Mouse (Mus musculus) G1E (cell line): ENCODE data around the gene Mfsd12. TPM values are rescaled to one million over a fixed set of nuclear protein-coding genes. Genes with fewer than 3 reads are reported as not detected.
A peak's percentile ranks its signal among the peaks of the same experiment; 100 is the strongest.

Experiments used
- ATAC-seq: 2 replicates; pipeline ENCODE4 v1.8.0; 2016; ENCODE audit warnings: mild to moderate bottlenecking; ENCODE audit not compliant: insufficient number of reproducible peaks, poor library complexity, low FRiP score, severe bottlenecking; ENCODE audit errors: extremely low read depth
- DNase-seq: peaks from one replicate; pipeline ENCODE4 v3.0.0; 2012; ENCODE audit warnings: low spot score
- H3K27me3 ChIP-seq: 2 replicates; pipeline ENCODE4 v1.6.1; 2012; ENCODE audit warnings: mild to moderate bottlenecking, low read length, inconsistent platforms; ENCODE audit not compliant: insufficient read depth
- H3K36me3 ChIP-seq: replicated peaks from 2 replicates; pipeline ENCODE3; 2012; ENCODE audit warnings: mild to moderate bottlenecking, inconsistent platforms
- H3K4me1 ChIP-seq: 2 replicates; pipeline ENCODE4 v1.6.1; 2012; ENCODE audit warnings: low read depth, low read length, inconsistent platforms, mixed read lengths; ENCODE audit not compliant: insufficient read depth
- H3K4me3 ChIP-seq: 2 replicates; pipeline ENCODE4 v1.5.1; 2012; ENCODE audit warnings: low read depth, mild to moderate bottlenecking, inconsistent platforms, low read length, moderate library complexity, mixed read lengths
- H3K9me3 ChIP-seq: replicated peaks from 2 replicates; pipeline ENCODE4 v1.6.1; 2012; ENCODE audit warnings: inconsistent platforms
- CTCF ChIP-seq: IDR thresholded peaks from 2 replicates; pipeline ENCODE4 v1.5.1; 2012; ENCODE audit warnings: low read depth, low read length, inconsistent platforms, mixed read lengths
- GATA1 ChIP-seq: IDR thresholded peaks from 2 replicates; pipeline ENCODE4 v1.6.1; 2012; ENCODE audit warnings: borderline replicate concordance, low read length, inconsistent platforms, mixed read lengths
- GATA2 ChIP-seq: IDR thresholded peaks from 2 replicates; pipeline ENCODE4 v1.6.1; 2012; ENCODE audit warnings: low read depth, low read length, inconsistent platforms, borderline replicate concordance
- POLR2AphosphoS5 ChIP-seq: IDR thresholded peaks from 2 replicates; pipeline ENCODE4 v1.6.1; 2012; ENCODE audit warnings: low read depth, low read length, inconsistent platforms; ENCODE audit not compliant: insufficient replicate concordance
- TAL1 ChIP-seq: conservative IDR thresholded peaks from 2 replicates; pipeline ENCODE4 v1.6.1; 2012; ENCODE audit warnings: low read depth, low read length, inconsistent platforms, mixed read lengths
- polyA plus RNA-seq: library from polyadenylated mRNA; stranded (reverse); fragments of >175 nt; gene quantifications from 2 replicates; pipeline ENCODE4 v1.2.3, GENCODE M21; 2012
- total RNA-seq, 2 experiments: library from RNA; stranded (forward) in 1 of 2; stranded (reverse) in 1 of 2; fragments of 200-1000 nt in 1 of 2; fragments of >200 nt in 1 of 2; fragmentation: Nextera tagmentation in 1 of 2; gene quantifications; 2 replicates each; pipeline ENCODE4 v1.2.3; 2014 to 2017

The Mfsd12 gene
- total and polyA plus RNA-seq, 3 experiments, result 13.1 to 46.7 (median 14.4) TPM

DNA sequence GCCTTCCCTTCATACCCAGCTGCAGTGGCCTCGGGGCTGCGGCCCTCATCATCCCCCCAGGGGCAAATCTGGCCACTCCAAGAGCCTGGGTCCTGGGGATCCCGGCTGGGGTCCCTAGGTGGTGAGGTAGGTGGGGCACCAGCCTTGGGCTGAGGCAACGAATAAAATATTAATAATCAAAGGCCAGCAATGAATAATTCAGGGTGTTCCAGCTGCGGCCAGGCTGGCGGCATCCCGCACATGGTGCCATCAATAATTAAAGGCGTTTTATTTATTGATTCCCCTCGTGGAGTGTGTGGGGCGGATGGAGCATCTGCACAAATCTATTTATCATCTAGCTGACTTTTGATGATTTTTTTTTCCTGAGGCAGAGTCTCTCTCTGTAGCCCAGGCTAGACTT lies 46.2 kb downstream of the Mfsd12 start:
- ATAC-seq (no peak), DNase-seq (no peak)
- H3K4me3 ChIP-seq, result no peak overlapping the region
- H3K9me3 ChIP-seq, result no peaks in the 10 kb centered on the region
- no peak for TF ChIP-seq TAL1
- no peak for TF ChIP-seq CTCF
- no peak for TF ChIP-seq POLR2AphosphoS5
- no peak for TF ChIP-seq GATA1
- no peak for TF ChIP-seq GATA2
- H3K36me3 ChIP-seq, result peaks cover 47% of the 10 kb centered on the region
- peaks cover 68% of the 10 kb centered on the region for H3K4me1 ChIP-seq
- peaks cover 45% of the 10 kb centered on the region; the same call in 1 of the 2 replicates for H3K27me3 ChIP-seq

DNA sequence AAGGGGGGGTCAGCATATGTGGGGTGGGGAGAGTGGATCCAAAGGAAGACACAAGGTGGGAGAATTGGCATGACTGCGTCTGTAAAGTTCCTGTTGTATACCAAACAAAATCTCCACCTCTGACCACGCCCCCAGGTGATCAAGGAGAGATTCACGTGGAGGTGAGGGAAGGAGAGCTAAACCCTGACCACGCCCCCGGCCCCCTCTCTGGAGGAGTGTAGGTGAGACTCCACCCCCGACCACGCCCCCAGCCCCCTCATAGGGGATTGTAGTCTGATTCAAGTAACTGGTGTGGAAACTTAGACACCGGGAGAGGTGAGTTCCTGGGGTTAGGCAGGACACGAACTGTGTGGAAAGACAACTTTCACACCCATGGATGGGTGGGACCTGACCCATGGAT lies 46.8 kb downstream of the Mfsd12 start:
- Histone ChIP-seq H3K9me3 (no peaks in the 10 kb centered on the region), H3K4me1 (peaks cover 74% of the 10 kb centered on the region), H3K4me3 (no peak overlapping the region), H3K36me3 (peaks cover 47% of the 10 kb centered on the region), H3K27me3 (peaks cover 46% of the 10 kb centered on the region; the same call in 1 of the 2 replicates)
- ATAC-seq, result no peak
- TF ChIP-seq GATA1 (no peak), CTCF (no peak), GATA2 (no peak), POLR2AphosphoS5 (no peak), TAL1 (no peak)
- no peak for DNase-seq

DNA sequence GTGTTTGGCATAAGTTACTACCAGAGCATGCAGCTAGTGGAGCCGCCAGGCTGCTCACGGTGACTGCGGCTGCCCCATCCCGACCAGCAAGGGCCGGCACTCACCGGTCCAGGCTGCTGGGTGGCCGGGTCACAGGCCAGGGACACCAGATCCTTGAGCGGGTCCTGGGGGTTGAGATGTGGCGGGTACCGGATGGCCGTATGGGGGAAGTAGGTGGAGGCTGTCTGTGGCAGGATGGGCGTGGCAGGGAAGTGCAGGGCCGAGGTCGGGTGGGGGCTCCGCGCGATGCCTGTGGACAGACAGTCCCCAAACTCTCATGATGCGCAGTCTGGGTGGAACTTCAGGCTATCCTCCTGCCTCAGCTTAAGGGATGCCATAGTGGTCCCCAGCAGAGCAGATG lies 47.4 kb downstream of the Mfsd12 start:
- peaks cover 41% of the 10 kb centered on the region; the same call in 1 of the 2 replicates for H3K27me3 ChIP-seq
- peaks cover 81% of the 10 kb centered on the region for H3K4me1 ChIP-seq
- DNase-seq (no peak), ATAC-seq (no peak)
- TF ChIP-seq CTCF (no peak), GATA1 (no peak), POLR2AphosphoS5 (no peak), TAL1 (no peak), GATA2 (no peak)
- H3K36me3 ChIP-seq, result peaks cover 43% of the 10 kb centered on the region
- H3K4me3 ChIP-seq, result no peak overlapping the region; the same call in 1 of the 2 replicates
- H3K9me3 ChIP-seq, result no peaks in the 10 kb centered on the region

DNA sequence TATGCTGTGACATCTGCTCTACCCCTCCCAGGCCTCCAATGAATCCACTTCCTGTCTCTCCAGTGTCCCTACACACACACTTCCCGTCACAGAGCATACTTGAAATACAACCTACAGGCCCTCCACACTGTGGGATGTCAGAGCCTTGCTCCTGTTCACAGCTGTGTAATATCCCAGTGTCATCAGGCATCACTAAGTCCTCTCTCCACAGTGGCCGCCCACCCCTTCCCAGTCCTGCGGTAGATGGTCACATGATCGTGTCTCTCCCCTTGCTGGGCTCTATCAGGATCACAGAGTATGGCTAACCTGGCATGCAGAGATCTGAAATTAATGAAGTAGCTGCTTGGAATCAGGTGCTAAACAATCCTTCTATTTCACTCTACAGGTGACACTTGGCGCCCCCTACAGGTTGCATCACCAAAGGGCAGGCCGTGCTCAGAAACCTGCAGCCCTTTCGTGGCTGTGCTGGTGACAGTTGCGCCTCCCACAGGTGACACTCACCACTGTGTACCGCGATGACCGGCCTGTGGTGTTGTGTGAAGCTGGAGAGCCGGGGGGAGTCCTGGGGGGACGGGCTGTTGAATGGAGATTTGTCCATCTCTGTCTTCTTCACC lies 48.4 kb downstream of the Mfsd12 start:
- Histone ChIP-seq H3K27me3 (peaks cover 38% of the 10 kb centered on the region; the same call in 1 of the 2 replicates), H3K9me3 (no peaks in the 10 kb centered on the region), H3K36me3 (peaks cover 33% of the 10 kb centered on the region), H3K4me3 (no peak overlapping the region), H3K4me1 (peaks cover 90% of the 10 kb centered on the region)
- ATAC-seq, result no peak
- no peak for DNase-seq
- peak; percentile 73 for TF ChIP-seq CTCF
- no peak for TF ChIP-seq POLR2AphosphoS5

DNA sequence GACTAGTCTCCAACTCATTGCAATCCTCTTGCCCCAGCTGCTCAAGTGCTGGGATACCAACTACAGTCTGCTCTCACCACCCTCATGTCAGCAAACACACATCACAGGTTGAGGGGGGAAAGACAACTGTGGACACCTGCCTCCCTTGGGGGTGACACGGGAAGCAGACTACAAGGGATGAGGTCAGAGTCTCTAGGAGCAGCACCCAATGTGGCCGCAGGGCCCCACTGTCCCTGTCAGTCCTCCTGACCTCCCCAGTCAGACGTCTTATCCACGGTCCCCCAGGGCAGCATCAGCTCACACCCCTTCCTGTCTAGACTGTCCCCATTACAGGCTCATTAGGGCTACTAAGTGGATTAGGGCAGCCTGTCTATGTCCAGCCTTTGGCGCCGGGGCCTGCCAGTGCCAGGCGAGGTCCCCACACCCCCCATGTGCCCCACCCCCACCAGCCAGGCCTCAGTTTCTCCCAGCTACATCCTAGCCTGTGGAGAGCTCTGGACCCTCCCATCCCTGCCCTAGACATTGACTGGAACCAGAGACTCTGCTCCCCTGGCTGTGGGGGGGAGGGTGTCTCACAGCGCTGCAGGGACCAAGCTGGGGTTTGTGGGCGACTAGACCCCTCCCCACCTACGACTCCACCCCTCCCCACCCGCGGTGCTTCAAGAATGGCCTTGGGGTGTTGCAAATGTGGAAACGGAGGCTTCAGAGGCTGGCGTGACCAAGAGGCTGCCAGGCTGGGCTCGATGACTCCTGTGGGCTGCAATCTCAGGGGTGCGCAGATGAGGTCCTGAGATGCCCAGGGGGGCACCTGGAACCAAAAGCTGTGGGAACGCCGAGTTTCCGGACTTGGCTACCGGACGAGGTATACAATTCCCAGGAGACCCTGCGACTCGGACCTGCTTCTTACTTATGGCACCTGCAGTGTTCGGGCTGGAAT lies 49.5 kb downstream of the Mfsd12 start:
- DNase-seq (no peak), ATAC-seq (no peak)
- H3K9me3 ChIP-seq, result no peaks in the 10 kb centered on the region
- H3K4me1 ChIP-seq, result peaks cover 91% of the 10 kb centered on the region
- peaks cover 38% of the 10 kb centered on the region for H3K36me3 ChIP-seq
- H3K4me3 ChIP-seq, result peak overlapping the region; percentile 63; the same call in 1 of the 2 replicates
- H3K27me3 ChIP-seq, result peaks cover 40% of the 10 kb centered on the region; the same call in 1 of the 2 replicates
- no peak for TF ChIP-seq GATA1

DNA sequence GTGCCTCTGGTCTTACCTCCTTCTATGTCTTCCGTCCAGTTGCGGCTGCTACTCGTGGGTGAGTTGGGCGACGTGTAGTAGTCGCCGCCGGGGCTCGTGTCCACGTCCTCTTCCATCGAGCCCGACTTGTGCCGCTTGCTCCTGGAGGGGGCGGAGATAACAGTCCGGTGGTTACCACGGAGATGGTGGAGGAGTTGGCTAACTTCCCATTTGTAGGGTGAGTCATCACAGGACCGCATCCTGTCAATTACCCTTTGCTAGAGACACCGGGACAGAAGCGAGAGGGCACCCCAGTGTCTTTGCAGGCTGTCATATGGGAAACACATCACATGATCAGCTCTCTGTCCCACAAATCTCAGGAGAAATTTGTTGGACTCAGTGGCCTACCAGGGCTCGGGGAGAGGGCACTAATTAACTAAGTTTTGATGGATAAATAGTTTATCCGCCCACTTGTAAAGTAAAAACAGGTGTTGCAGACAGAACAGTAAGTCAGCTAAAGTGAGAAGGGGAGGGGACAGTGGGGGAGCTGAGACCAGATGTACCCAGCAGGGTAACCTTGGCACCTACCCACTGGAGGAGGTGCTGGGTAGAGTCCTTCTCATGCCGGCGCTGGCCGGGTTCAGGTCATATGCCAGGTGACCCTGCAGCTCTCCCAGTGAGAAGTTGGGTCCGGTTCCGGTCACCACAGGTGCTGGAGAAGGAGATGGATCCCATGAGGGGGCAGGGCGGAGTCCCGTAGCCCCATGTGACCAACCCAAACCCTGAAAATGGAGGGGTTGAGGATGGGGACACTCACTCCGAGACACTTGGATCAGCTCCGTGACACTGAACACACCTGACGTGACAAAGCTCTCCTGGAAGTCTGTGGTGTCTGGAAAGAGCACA lies 50.5 kb downstream of the Mfsd12 start:
- Histone ChIP-seq H3K4me3 (peak overlapping the region; percentile 63; the same call in 1 of the 2 replicates), H3K36me3 (peaks cover 44% of the 10 kb centered on the region), H3K4me1 (peaks cover 93% of the 10 kb centered on the region), H3K9me3 (no peaks in the 10 kb centered on the region), H3K27me3 (peaks cover 33% of the 10 kb centered on the region; the same call in 1 of the 2 replicates)
- ATAC-seq, result peak; percentile 85
- peak; percentile 84 for DNase-seq
- TF ChIP-seq GATA1 (no peak), POLR2AphosphoS5 (no peak), CTCF (no peak), TAL1 (no peak), GATA2 (no peak)
